Mouse (Mus musculus) midbrain, embryonic 10.5 days (tissue): ENCODE data around the gene Mettl7a3. TPM values are rescaled to one million over a fixed set of nuclear protein-coding genes. Genes with fewer than 3 reads are reported as not detected.
A peak's percentile ranks its signal among the peaks of the same experiment; 100 is the strongest.
"Not testable (repeated sequence)": the region's sequence is repeated elsewhere in the genome, so short reads cannot be mapped to it uniquely, and the experiment has no call there.

Source experiments
- DNase-seq: peaks from one replicate; pipeline ENCODE4 v3.0.0-alpha.2; 2017; ENCODE audit warnings: low spot score
- H3K27ac ChIP-seq: fragments of 300-500 bp; sonication (generic); replicated peaks from 2 replicates; pipeline ENCODE4 v1.5.1; 2016; ENCODE audit warnings: mild to moderate bottlenecking
- H3K27me3 ChIP-seq: fragments of 300-500 bp; sonication (generic); 2 replicates; pipeline ENCODE4 v1.6.1; 2016; ENCODE audit warnings: low read depth, mild to moderate bottlenecking; ENCODE audit not compliant: poor library complexity, severe bottlenecking
- H3K36me3 ChIP-seq: fragments of 300-500 bp; sonication (generic); 2 replicates; pipeline ENCODE4 v1.6.1; 2016; ENCODE audit warnings: mild to moderate bottlenecking, moderate library complexity
- H3K4me1 ChIP-seq: fragments of 300-500 bp; sonication (generic); 2 replicates; pipeline ENCODE4 v1.6.1; 2016
- H3K4me3 ChIP-seq: fragments of 300-500 bp; sonication (generic); 2 replicates; pipeline ENCODE4 v1.5.1; 2016; ENCODE audit warnings: mild to moderate bottlenecking, moderate library complexity
- H3K9me3 ChIP-seq: fragments of 300-500 bp; sonication (generic); replicated peaks from 2 replicates; pipeline ENCODE4 v1.6.1; 2016; ENCODE audit warnings: mild to moderate bottlenecking
- WGBS: fragments of 180-500 bp; shearing (Covaris S2); methylation state at CpG from one replicate; pipeline ENCODE4 v1.1.7; 2016; 5-methylcytosine and 5-hydroxymethylcytosine counted together
- polyA plus RNA-seq: library from polyadenylated mRNA; unstranded; fragments of >200 nt; fragmentation: Nextera tagmentation; extraction: Ambion mirVana; gene quantifications from 2 replicates; pipeline ENCODE4 v1.2.1, GENCODE M21; 2016

The Mettl7a3 gene
- not detected in 2 replicates for polyA plus RNA-seq

- 91% methylated on average over 10 of the region's 10 CpGs for WGBS
- Histone ChIP-seq H3K27ac (no peak within 1 kb of the TSS), H3K4me1 (no peaks in the 10 kb centered on the region), H3K4me3 (no peak within 1 kb of the TSS), H3K9me3 (no peaks in the 10 kb centered on the region), H3K36me3 (no peaks in the 10 kb centered on the region), H3K27me3 (no peaks in the 10 kb centered on the region)
- no peak for DNase-seq
These were observed at the start of gene Mettl7a3 for GRCm38 (mm10) chr15:100334629-100335028. Mettl7a3 (plus strand) TSS chr15:100334929.

- Histone ChIP-seq H3K9me3 (no peaks in the 10 kb centered on the region), H3K27me3 (no peaks in the 10 kb centered on the region), H3K36me3 (no peaks in the 10 kb centered on the region), H3K4me3 (no peak overlapping the region), H3K27ac (no peak overlapping the region), H3K4me1 (no peaks in the 10 kb centered on the region)
- no peak for DNase-seq
- 92% methylated on average over 6 of the region's 6 CpGs for WGBS
These were observed 45.7 kb upstream of the Mettl7a3 start for GRCm38 (mm10) chr15:100288980-100289379.

DNA sequence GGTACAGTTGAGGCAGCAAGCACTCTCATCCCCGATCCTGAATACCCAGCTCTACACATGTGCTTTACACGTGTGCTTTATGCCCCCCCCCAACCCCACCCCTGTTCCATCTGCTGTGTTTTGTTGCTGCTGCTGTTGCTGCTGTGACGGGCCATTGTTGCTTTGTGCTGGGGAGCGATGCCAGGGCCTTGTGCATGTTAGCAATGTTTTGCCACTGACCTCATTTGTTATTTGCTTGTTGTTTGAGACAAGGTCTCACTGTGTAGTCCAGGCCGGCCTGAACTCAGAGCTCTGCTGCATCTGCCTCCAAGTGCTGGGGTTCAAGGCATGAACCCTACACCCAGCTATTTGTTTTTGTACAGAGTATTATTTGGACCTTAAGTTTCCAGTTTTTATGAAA lies 43.9 kb upstream of the Mettl7a3 start:
- Histone ChIP-seq H3K4me3 (no peak overlapping the region), H3K9me3 (no peaks in the 10 kb centered on the region), H3K27me3 (no peaks in the 10 kb centered on the region), H3K27ac (no peak overlapping the region), H3K36me3 (no peaks in the 10 kb centered on the region), H3K4me1 (no peaks in the 10 kb centered on the region)
- WGBS = 79% methylated on average over 5 of the region's 5 CpGs
- DNase-seq = no peak

DNA sequence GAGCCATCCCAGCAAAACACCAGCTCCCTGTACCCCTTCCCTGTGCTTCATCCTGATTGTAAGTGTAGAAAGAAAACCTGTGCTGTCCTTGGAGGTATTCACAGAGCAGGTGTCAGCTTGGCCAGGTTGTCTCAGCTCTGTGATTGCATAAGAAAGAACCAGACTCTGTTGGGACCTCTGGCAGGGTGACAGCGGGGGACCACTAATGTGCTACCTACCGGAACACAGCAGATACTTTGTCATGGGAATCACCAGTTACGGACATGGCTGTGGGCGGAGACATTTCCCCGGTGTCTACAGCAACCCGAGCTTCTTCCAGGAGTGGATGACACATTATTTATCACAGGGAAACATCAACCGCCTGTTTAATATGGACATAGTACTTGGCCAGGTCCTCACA lies 42.4 kb upstream of the Mettl7a3 start:
- no peaks in the 10 kb centered on the region for H3K27me3 ChIP-seq
- no peak overlapping the region for H3K4me3 ChIP-seq
- 78% methylated on average over 7 of the region's 7 CpGs for WGBS
- no peaks in the 10 kb centered on the region for H3K36me3 ChIP-seq
- H3K27ac ChIP-seq = no peak overlapping the region
- no peak for DNase-seq
- H3K4me1 ChIP-seq = no peaks in the 10 kb centered on the region
- no peaks in the 10 kb centered on the region for H3K9me3 ChIP-seq

GRCm38 (mm10) chr15:100297856-100298255 lies 36.9 kb upstream of the Mettl7a3 start:
- Histone ChIP-seq H3K27me3 (no peaks in the 10 kb centered on the region), H3K9me3 (no peaks in the 10 kb centered on the region), H3K4me1 (peaks cover 8% of the 10 kb centered on the region), H3K36me3 (no peaks in the 10 kb centered on the region), H3K4me3 (no peak overlapping the region), H3K27ac (no peak overlapping the region)
- no peak for DNase-seq
- WGBS = 87% methylated on average over 5 of the region's 5 CpGs

GRCm38 (mm10) chr15:100300499-100300898 lies 34.2 kb upstream of the Mettl7a3 start:
- DNase-seq = no peak
- Histone ChIP-seq H3K27me3 (no peaks in the 10 kb centered on the region), H3K4me1 (peaks cover 28% of the 10 kb centered on the region), H3K9me3 (no peaks in the 10 kb centered on the region), H3K4me3 (no peak overlapping the region), H3K27ac (no peak overlapping the region), H3K36me3 (no peaks in the 10 kb centered on the region)
- WGBS = 88% methylated on average over 6 of the region's 6 CpGs

DNA sequence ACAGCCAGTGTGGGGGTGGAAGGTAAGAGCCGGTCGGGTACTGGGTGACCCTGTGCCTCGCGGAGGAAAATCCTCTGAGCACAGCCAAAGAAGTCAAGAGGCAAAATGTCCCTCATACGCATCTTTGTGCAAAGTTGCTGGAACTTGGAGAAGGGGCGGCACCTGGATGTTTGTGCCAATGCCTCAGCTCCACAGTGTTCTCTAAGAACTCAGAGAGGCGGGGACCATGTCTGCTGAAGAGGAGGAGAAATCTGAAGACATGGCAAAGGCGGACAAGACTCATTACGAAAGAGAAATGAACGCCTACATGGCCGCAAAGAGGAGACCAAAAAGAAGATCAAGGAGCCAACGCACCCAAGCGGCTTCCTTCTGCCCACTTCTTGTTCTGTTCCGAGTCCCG lies 33.2 kb upstream of the Mettl7a3 start:
- H3K27me3 ChIP-seq = no peaks in the 10 kb centered on the region
- no peaks in the 10 kb centered on the region for H3K9me3 ChIP-seq
- H3K27ac ChIP-seq = no peak overlapping the region
- no peaks in the 10 kb centered on the region for H3K36me3 ChIP-seq
- H3K4me1 ChIP-seq = peaks cover 36% of the 10 kb centered on the region
- 68% methylated on average over 15 of the region's 15 CpGs for WGBS
- H3K4me3 ChIP-seq = no peak overlapping the region
- no peak for DNase-seq

DNA sequence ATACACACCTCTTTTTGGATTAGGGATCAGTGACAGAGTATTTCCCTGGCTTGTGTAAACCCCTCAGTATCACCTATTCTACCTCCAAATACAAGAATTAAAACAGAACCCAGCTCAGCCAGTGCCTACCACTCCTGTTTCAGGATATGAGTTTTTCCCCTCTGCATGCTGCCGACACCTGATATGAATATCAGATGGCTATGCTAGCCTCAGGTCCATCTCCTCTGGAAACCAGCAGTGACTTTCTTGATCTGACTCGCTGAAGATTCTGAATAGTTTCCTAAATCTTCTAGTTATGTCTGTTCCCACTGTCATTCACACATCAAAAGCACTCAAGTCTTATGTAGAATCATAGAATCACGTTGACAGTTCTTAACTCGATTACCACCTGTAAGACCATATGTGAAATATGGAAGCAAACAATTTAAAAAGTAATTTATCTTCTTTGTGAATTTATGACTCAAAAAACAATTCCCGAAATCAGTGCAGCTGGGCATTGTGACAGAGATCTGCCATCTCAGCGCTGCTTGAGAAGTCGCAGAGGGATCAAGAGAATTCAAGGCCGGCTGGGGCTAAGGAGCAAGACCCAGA lies 31.2 kb upstream of the Mettl7a3 start:
- no peak for DNase-seq
- Histone ChIP-seq H3K4me1 (peaks cover 36% of the 10 kb centered on the region), H3K4me3 (peak overlapping the region; percentile 62), H3K27me3 (no peaks in the 10 kb centered on the region), H3K36me3 (no peaks in the 10 kb centered on the region), H3K27ac (peak overlapping the region; percentile 91), H3K9me3 (no peaks in the 10 kb centered on the region)
- 55% methylated on average over 8 of the region's 8 CpGs for WGBS

- H3K4me3 ChIP-seq = peak within 1 kb of the TSS; percentile 62
- H3K27ac ChIP-seq = peak within 1 kb of the TSS; percentile 91
- WGBS = 2% methylated on average over 25 of the region's 30 CpGs
- H3K9me3 ChIP-seq = no peaks in the 10 kb centered on the region
- H3K27me3 ChIP-seq = no peaks in the 10 kb centered on the region
- H3K36me3 ChIP-seq = no peaks in the 10 kb centered on the region
- H3K4me1 ChIP-seq = peaks cover 36% of the 10 kb centered on the region
- peak; percentile 84 for DNase-seq
These were observed 30.4 kb upstream of the Mettl7a3 start, which contains the start of gene Mettl7a1 for GRCm38 (mm10) chr15:100304019-100304991. Mettl7a1 (plus strand) TSS chr15:100304140.

GRCm38 (mm10) chr15:100306201-100306600 lies 28.5 kb upstream of the Mettl7a3 start:
- no peak overlapping the region for H3K4me3 ChIP-seq
- H3K36me3 ChIP-seq = no peaks in the 10 kb centered on the region
- no peak overlapping the region for H3K27ac ChIP-seq
- 85% methylated on average over 2 of the region's 2 CpGs for WGBS
- H3K4me1 ChIP-seq = peaks cover 34% of the 10 kb centered on the region
- H3K27me3 ChIP-seq = no peaks in the 10 kb centered on the region
- no peak for DNase-seq
- no peaks in the 10 kb centered on the region for H3K9me3 ChIP-seq

- not testable (repeated sequence) for H3K27ac ChIP-seq, H3K9me3 ChIP-seq, H3K36me3 ChIP-seq, H3K4me3 ChIP-seq, H3K27me3 ChIP-seq
- peak; percentile 30 for DNase-seq
- 55% methylated on average over 11 of the region's 11 CpGs for WGBS
- H3K4me1 ChIP-seq = peaks cover 28% of the 10 kb centered on the region
These were observed 27.2 kb upstream of the Mettl7a3 start for GRCm38 (mm10) chr15:100307438-100308096.

- no peak overlapping the region for H3K4me3 ChIP-seq
- H3K27ac ChIP-seq = no peak overlapping the region
- H3K27me3 ChIP-seq = no peaks in the 10 kb centered on the region
- no peaks in the 10 kb centered on the region; the same call in 1 of the 2 replicates for H3K4me1 ChIP-seq
- WGBS = 100% methylated on average over 2 of the region's 2 CpGs
- no peak for DNase-seq
- no peaks in the 10 kb centered on the region for H3K9me3 ChIP-seq
- peaks cover 21% of the 10 kb centered on the region for H3K36me3 ChIP-seq
These were observed 22.4 kb upstream of the Mettl7a3 start for GRCm38 (mm10) chr15:100312346-100312745.
